Mouse (Mus musculus) left cerebral cortex, postnatal 10 days (tissue): ENCODE data around the gene Cmtm7. TPM values are rescaled to one million over a fixed set of nuclear protein-coding genes. Genes with fewer than 3 reads are reported as not detected.

Source experiments
- DNase-seq, 2 experiments: peaks; one replicate each; pipeline ENCODE4 v3.0.0; 2021 to 2022; ENCODE audit warnings: low spot score in 2 of 2, mixed read lengths in 1 of 2; ENCODE audit errors: extremely low spot score in 1 of 2
- intact Hi-C: fragments of 180-260 bp; cut with DNase I; formaldehyde crosslinking; loops from one replicate; pipeline ENCODE4 v1.15.1; 2025
- total RNA-seq, 2 experiments: library from RNA; stranded (reverse); gene quantifications; 2 replicates each; pipeline ENCODE4 v1.2.3; 2021

Cmtm7 gene
- total RNA-seq, result 1 to 10 TPM; 4.1 to 5.3 TPM

DNA sequence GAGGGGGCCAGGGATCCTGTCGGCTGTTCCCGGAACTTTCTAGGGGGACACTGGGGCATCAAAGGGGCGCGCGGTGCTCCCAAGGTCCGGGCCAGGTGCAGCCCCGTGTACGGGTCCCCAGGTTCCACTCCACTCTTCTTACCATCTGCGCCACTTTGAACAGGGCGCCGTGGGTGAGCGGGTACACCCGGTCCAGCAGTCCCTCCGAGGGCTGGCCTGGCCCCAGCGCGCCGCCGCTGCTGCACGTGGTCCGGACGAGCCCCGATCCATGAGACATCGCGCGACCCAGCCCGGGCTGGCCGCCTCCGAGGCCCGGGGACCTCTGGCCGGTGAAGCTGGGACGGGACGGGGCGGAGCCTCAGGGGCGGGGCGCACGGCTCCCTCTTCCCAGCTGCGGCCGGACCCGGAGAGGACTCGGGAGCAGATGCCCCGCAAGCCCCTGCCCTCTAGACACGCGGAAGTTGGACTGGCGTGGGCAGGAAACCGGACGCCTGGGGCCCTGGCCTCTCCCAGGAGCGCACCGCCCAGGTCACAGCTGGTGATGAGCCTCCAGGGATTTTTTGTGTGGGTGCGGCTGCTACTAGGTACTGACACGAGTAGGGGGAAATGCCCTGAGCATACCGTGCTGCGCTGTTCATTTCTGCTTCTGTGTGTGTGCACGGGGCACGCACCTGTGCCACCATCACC, at the start of gene Cmtm7:
TSS of gene Cmtm7 (minus strand) at position 331 of the 687 bp plus-strand sequence.
- DNase-seq, result peak in 1 of 2 experiments; percentile 86
- intact Hi-C loops, result no loop called here

DNA sequence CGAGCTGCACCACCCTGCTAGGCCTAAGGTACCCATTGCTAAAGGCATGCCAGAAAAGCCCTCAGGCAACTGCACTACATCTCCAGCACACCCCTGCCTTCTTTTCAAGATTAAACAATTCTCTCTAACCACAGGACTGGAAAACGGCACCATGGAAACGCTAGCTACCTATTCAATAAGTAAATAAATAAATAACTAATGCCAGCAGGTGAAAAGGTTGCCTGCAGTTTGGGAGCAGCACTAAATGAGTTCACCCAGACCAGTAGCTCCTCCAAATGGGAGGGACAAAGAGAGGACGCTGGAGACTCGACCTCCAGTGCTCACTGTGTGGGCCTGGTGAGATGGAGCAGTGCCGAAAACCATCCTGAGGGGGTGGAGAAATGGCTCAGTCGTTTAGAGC, 48.7 kb upstream of the Cmtm7 start:
- intact Hi-C loops, result no loop called here
- no peak for DNase-seq

DNA sequence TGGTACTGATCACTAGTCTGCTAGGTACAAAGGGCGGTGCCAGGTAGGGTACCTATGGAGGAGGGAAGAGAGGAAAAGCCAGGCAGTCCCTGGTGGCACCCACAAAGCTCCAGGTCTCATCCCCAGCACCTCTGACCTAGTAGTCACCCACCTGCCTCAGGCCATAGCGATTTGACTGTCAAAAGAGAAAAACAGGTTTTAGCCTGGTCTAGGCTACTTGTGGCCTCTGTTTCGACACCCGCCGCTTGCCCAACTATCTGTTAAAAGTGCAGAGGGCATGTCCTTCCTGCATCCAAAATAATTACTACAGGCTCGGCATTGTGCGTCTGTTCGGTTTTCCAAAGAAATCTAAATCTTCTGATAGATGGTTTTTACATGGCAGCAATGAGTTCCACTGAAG, 48.0 kb upstream of the Cmtm7 start:
- intact Hi-C loops, result no loop called here
- no peak for DNase-seq

GRCm38 (mm10) chr9:114828377-114828776, 46.7 kb upstream of the Cmtm7 start:
- intact Hi-C loops, result no loop called here

GRCm38 (mm10) chr9:114827242-114827852, 45.7 kb upstream of the Cmtm7 start:
- DNase-seq, result no peak
- intact Hi-C loops, result no loop called here

More at GRCm38 (mm10) chr9:114828377-114828776, 46.7 kb upstream of the Cmtm7 start:
- DNase-seq, result no peak

GRCm38 (mm10) chr9:114824166-114824565, 42.5 kb upstream of the Cmtm7 start:
- intact Hi-C loops, result no loop called here
- DNase-seq, result no peak

DNA sequence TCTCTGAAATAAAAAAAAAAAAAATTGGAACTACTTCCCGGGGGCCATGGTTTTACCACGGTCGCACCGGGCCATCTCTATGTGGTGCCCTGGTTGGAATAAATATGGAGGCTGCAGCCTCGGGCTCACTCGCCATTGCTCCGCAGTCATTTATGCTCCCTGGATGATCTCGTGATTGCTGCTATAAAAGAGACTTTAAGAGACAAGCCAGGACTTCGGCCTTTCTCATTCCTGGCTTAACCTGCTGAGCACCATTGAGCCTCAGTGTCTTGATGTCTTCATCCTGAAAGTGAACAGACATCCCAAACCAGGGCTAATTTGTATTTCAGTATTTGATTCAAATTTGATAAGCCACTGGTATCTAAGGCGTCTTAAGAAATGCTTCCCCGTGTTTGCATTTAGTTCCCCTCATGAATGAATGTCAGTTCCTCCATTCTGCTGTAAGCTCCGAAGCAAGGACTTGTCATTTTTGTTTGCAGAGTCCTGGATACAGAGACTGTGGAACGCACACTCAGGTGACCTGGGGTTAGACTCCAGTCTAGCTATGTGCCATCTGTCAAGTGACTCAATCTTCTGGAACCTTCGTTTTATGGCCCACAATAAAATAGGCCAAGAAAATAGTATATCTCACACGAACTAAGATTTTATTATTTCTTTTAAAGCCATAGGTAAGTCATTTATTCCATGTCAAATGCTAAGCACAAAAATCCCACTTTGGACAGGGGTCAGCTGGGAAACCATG, 40.1 kb upstream of the Cmtm7 start:
- no peak for DNase-seq

GRCm38 (mm10) chr9:114818918-114819317, 37.3 kb upstream of the Cmtm7 start:
- intact Hi-C loops, result no loop called here
- no peak for DNase-seq

More for the DNA sequence above, 40.1 kb upstream of the Cmtm7 start:
- intact Hi-C loops, result no loop called here

GRCm38 (mm10) chr9:114817012-114817411, 35.4 kb upstream of the Cmtm7 start:
- intact Hi-C loops, result no loop called here
- no peak for DNase-seq

GRCm38 (mm10) chr9:114816121-114816520, 34.5 kb upstream of the Cmtm7 start:
- DNase-seq, result no peak
- intact Hi-C loops, result no loop called here

- no peak for DNase-seq
- intact Hi-C loops, result no loop called here
Measured at GRCm38 (mm10) chr9:114815315-114815714, 33.7 kb upstream of the Cmtm7 start.

GRCm38 (mm10) chr9:114812001-114812400, 30.3 kb upstream of the Cmtm7 start:
- intact Hi-C loops, result no loop called here
- DNase-seq, result no peak

DNA sequence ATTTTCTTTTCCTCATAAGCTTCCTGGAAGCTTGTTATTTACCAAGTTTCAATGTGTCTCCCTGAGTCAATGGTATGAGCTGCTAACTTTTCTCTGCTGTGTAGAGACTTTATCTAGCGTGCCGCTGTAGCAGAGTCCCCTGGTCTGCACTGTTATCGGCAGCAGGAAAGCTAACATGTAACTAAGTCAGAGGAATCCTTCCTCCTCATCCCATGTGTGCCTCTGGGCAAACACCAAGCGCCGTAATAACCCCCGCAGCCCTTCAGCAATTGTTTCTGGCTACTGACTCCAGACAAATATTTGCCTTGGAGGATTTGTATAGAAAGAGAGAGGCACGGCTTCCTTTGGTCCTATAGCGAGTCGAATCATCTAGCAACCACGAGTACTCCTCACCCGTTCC, 29.2 kb upstream of the Cmtm7 start:
- DNase-seq, result no peak
- intact Hi-C loops, result no loop called here

- intact Hi-C loops, result no loop called here
Measured at GRCm38 (mm10) chr9:114808671-114809070, 27.0 kb upstream of the Cmtm7 start.

GRCm38 (mm10) chr9:114807261-114807660, 25.6 kb upstream of the Cmtm7 start:
- DNase-seq, result no peak
- intact Hi-C loops, result no loop called here

More at GRCm38 (mm10) chr9:114808671-114809070, 27.0 kb upstream of the Cmtm7 start:
- no peak for DNase-seq

DNA sequence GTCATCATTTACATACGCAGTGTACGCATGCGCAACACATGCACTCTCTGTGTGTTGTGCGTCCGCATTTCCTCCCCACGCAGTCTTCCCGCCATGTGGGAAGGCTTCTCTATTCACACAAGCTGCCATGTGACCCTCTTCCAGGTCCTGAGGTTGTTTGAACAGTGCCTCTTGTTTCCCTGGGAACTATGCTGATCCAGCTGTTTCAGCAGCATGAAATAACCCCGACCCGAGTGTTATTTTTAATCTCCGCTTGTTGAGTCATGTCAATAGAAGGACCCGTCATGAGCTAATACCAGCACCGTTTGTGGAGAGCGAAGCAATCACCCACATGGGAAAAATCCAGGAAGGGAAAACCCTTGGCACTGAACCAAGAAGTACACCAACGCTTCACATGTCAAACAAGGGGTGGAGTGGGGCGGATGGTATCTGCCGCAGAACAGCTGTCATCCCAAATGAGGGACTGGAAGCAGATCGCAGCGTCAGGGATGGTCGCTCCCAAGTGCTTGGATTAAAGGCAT, 23.6 kb upstream of the Cmtm7 start:
- intact Hi-C loops, result no loop called here
- peak; percentile 27 to 55 for DNase-seq

DNA sequence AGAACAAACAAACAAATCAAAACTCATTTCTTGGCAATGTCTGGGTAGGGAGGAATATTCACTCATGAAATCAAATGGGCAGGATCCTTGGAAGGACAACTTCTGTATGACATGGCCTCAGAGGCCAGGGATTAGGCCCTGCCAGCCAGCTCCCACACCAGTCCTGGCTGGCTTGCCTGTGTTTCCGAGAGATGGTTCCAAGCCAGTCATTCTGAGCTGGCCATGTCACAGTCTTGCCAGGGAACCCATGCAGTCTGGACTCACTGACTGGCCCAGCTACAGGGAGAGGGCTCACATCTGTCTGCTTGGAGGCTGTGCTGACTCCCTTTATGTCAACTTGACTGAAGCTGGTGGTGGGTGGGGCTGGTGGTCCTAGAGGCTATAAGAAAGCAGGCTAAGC, 20.5 kb upstream of the Cmtm7 start:
- intact Hi-C loops, result no loop called here
- no peak for DNase-seq

- DNase-seq, result no peak
- intact Hi-C loops, result no loop called here
Measured at GRCm38 (mm10) chr9:114801301-114801700, 19.6 kb upstream of the Cmtm7 start.

GRCm38 (mm10) chr9:114799498-114800107, 17.9 kb upstream of the Cmtm7 start:
- intact Hi-C loops, result loop anchor here (5.0 to 10.0 kb wide), 3 partner anchors 98 to 455 kb away; no protein-coding TSS in a partner anchor
- no peak for DNase-seq
